ENCODE assay signal across 8 mouse cellular contexts in genomic region chr5:147751673-147752130, GRCm38 (mm10). TPM values are rescaled to one million over a fixed set of nuclear protein-coding genes. Genes with fewer than 3 reads are reported as not detected.
DNase-seq lines count a peak whose midpoint lies in the region; ATAC-seq lines count a peak whose summit lies in the region.

No protein-coding gene starts in this region.

- no peak overlapping the region for H3K27ac ChIP-seq in embryonic facial prominence, embryonic 12.5 days
- peak overlapping the region; percentile 83 for H3K27ac ChIP-seq in heart, embryonic 10.5 days
- H3K27ac ChIP-seq in neural tube, embryonic 15.5 days (replicated peaks): no peak overlapping the region

- no peaks in the 10 kb centered on the region for H3K36me3 ChIP-seq in embryonic facial prominence, embryonic 12.5 days
- no peaks in the 10 kb centered on the region for H3K36me3 ChIP-seq in heart, embryonic 10.5 days
- no peaks in the 10 kb centered on the region for H3K36me3 ChIP-seq in neural tube, embryonic 15.5 days

- DNase-seq in left cerebral cortex, postnatal 36 days (ENCODE audit: low spot score in 2 of 2): peak; percentile 5
- DNase-seq in left cerebral cortex, adult 8-10 months (ENCODE audit: low spot score in 2 of 2): no peak
- peak; percentile 77 for DNase-seq in heart, embryonic 10.5 days (ENCODE audit: low spot score)
- DNase-seq in kidney, adult 8-10 months: peak; percentile 71 to 80
- DNase-seq in lung, adult 18-20 months: peak; percentile 70 to 80
- DNase-seq in thymus, postnatal 25 days: no peak

- peak overlapping the region; percentile 38 for H3K4me3 ChIP-seq in embryonic facial prominence, embryonic 12.5 days
- peak overlapping the region; percentile 56 for H3K4me3 ChIP-seq in heart, embryonic 10.5 days
- H3K4me3 ChIP-seq in neural tube, embryonic 15.5 days (replicated peaks): peak overlapping the region; percentile 36

- intact Hi-C loops in left cerebral cortex, postnatal 36 days (cut with DNase I): no loop called here

- ATAC-seq in embryonic facial prominence, embryonic 12.5 days (ENCODE audit: insufficient number of reproducible peaks, insufficient read depth, low FRiP score, low TSS enrichment): no peak
- peak; percentile 45; the same call in 1 of the 2 replicates for ATAC-seq in neural tube, embryonic 15.5 days (ENCODE audit: low FRiP score)

- WGBS in embryonic facial prominence, embryonic 12.5 days: under 1% methylated on average over 28 of the region's 28 CpGs
- WGBS in heart, embryonic 10.5 days: under 1% methylated on average over 28 of the region's 28 CpGs
- WGBS in neural tube, embryonic 15.5 days: 0% methylated on average over 28 of the region's 28 CpGs

- peak overlapping the region; percentile 58 for H3K4me2 ChIP-seq in embryonic facial prominence, embryonic 12.5 days (replicated peaks)
- H3K4me2 ChIP-seq in neural tube, embryonic 15.5 days: peak overlapping the region; percentile 67

- peaks cover 6% of the 10 kb centered on the region; the same call in 1 of the 2 replicates for H3K9me3 ChIP-seq in embryonic facial prominence, embryonic 12.5 days
- 0 out of 2 replicates have a peak, but pooled peaks cover 3% of the 10 kb centered on the region for H3K9me3 ChIP-seq in heart, embryonic 10.5 days
- no peaks in the 10 kb centered on the region for H3K9me3 ChIP-seq in neural tube, embryonic 15.5 days (replicated peaks)

- peak overlapping the region; percentile 33; the same call in 1 of the 2 replicates for H3K9ac ChIP-seq in embryonic facial prominence, embryonic 12.5 days
- peak overlapping the region; percentile 43; the same call in 1 of the 2 replicates for H3K9ac ChIP-seq in neural tube, embryonic 15.5 days (replicated peaks)

- H3K4me1 ChIP-seq in embryonic facial prominence, embryonic 12.5 days: peaks cover 12% of the 10 kb centered on the region
- peaks cover 32% of the 10 kb centered on the region for H3K4me1 ChIP-seq in heart, embryonic 10.5 days
- H3K4me1 ChIP-seq in neural tube, embryonic 15.5 days: peaks cover 28% of the 10 kb centered on the region

- H3K27me3 ChIP-seq in embryonic facial prominence, embryonic 12.5 days: peaks cover 59% of the 10 kb centered on the region
- peaks cover 39% of the 10 kb centered on the region for H3K27me3 ChIP-seq in heart, embryonic 10.5 days (ENCODE audit: insufficient read depth, poor library complexity, severe bottlenecking)
- H3K27me3 ChIP-seq in neural tube, embryonic 15.5 days (replicated peaks): peaks cover 56% of the 10 kb centered on the region

RNA-seq across cellular contexts. Expression of gene Flt1, which starts 25.9 kb away (rescaled TPM):
- total RNA-seq in left cerebral cortex, postnatal 36 days (2021): 10 to 100 TPM; 30.5 to 41.9 TPM
- 10 to 100 TPM; 32.9 to 40.4 (median 35.7) TPM for total RNA-seq in left cerebral cortex, adult 8-10 months (2022)
- polyA plus RNA-seq in embryonic facial prominence, embryonic 12.5 days (2016; fragmentation: Nextera tagmentation; extraction: Ambion mirVana): 12.7 and 16.3 TPM in 2 replicates
- polyA plus RNA-seq in heart, embryonic 10.5 days (2016; fragmentation: Nextera tagmentation; extraction: Ambion mirVana): 20.6 and 21.6 TPM in 2 replicates
- 14.7 and 14.8 TPM in 2 replicates for polyA plus RNA-seq in neural tube, embryonic 15.5 days (2015; fragmentation: Nextera tagmentation; extraction: Ambion mirVana)

Comparison
In these comparisons a context has a peak if more than half of its experiments do, and no peak if none do; other contexts are left out.
1. DNase-seq: peak in left cerebral cortex, postnatal 36 days (2 of 2), heart, embryonic 10.5 days (single experiment), kidney, adult 8-10 months (2 of 2) and lung, adult 18-20 months (2 of 2); none in left cerebral cortex, adult 8-10 months (0 of 2) and thymus, postnatal 25 days (single experiment).
2. Peak in every context shown above with its lines, with median percentiles within 50 percentile points of each other: H3K4me3 ChIP-seq.